Mouse (Mus musculus) E14TG2a.4 (cell line): Measurements from ENCODE around the gene Ptpn12.

Experiments used
- CTCF ChIP-seq: conservative IDR thresholded peaks from 2 replicates; pipeline ENCODE4 v1.5.1; 2014; ENCODE audit warnings: low read length
- NANOG ChIP-seq: IDR thresholded peaks from 2 replicates; pipeline ENCODE4 v1.6.1; 2014; ENCODE audit warnings: borderline replicate concordance, low read length, mixed read lengths

DNA sequence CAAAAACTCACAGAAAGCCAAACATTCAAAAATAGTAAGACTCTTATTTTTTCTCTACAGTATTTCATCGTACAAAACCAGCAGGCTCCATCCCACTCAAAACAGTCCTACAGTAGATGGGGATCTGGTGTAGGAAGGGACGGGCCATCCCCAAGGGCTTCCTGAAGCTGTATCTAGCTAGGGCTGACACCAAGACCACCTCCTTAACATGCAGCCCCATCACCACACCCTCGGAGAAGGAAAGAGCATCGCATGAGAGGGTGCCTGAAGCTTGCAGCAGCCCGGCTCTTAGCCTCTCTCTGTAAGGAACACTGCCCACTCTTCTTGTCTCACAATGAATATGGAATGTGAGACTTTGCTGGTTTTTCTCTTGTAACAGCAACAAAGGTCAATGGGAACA is 117.2 kb downstream of the Ptpn12 start:
- TF ChIP-seq CTCF (no peak), NANOG (no peak)
